8 mouse cellular contexts compared by ENCODE assay signal in genomic region chr2:181213021-181213445, GRCm38 (mm10). TPM values are rescaled to one million over a fixed set of nuclear protein-coding genes. Genes with fewer than 3 reads are reported as not detected.
DNase-seq lines count a peak whose midpoint lies in the region; ATAC-seq and TF ChIP-seq lines count a peak whose summit lies in the region.

Srms (minus strand) TSS chr2:181213185.

- peak; percentile 53 for DNase-seq in embryo, embryonic 10 days (ENCODE audit: low spot score)
- peak; percentile 58 for DNase-seq in lung, postnatal 14 days
- no peak for DNase-seq in gastrocnemius, postnatal 10 days
- no peak for DNase-seq in urinary bladder, postnatal 25 days (ENCODE audit: low spot score)

- peak; percentile 75; the same call in 1 of the 2 replicates for TF ChIP-seq EP300 in ES-Bruce4 (IDR thresholded peaks at IDR 0.05; ENCODE audit: insufficient read depth, low read depth, low read length)

- no peak within 1 kb of the TSS for H3K27ac ChIP-seq in ES-Bruce4 (ENCODE audit: insufficient read depth, low read length)
- no peak within 1 kb of the TSS for H3K27ac ChIP-seq in heart, embryonic 14.5 days (replicated peaks in 1 of 2; ENCODE audit: control insufficient read depth in 1 of 2, insufficient read depth in 1 of 2, low read depth in 2 of 2, low read length in 2 of 2)
- no peak within 1 kb of the TSS for H3K27ac ChIP-seq in kidney, embryonic 16.5 days (ENCODE audit: low read length)
- no peak within 1 kb of the TSS for H3K27ac ChIP-seq in small intestine, adult 2 months (ENCODE audit: insufficient read depth, low read depth, low read length)

- peak within 1 kb of the TSS; percentile 61 for H3K4me2 ChIP-seq in heart, embryonic 14.5 days (ENCODE audit: low read length)
- peak within 1 kb of the TSS; percentile 69 for H3K4me2 ChIP-seq in kidney, embryonic 16.5 days (replicated peaks; ENCODE audit: low read depth, low read length)

- H3K4me1 ChIP-seq in ES-Bruce4 (ENCODE audit: control insufficient read depth, insufficient read depth, low read length) = peaks cover 1% of the 10 kb centered on the region
- peaks cover 0 to 7% of the 10 kb centered on the region in 2 experiments; a peak in 2 of 4 replicates for H3K4me1 ChIP-seq in heart, embryonic 14.5 days (ENCODE audit: control insufficient read depth in 2 of 2, insufficient read depth in 2 of 2, low read length in 2 of 2)
- peaks cover 11% of the 10 kb centered on the region; the same call in 1 of the 2 replicates for H3K4me1 ChIP-seq in kidney, embryonic 16.5 days (ENCODE audit: insufficient read depth, low read length)
- H3K4me1 ChIP-seq in small intestine, adult 2 months (ENCODE audit: control insufficient read depth, insufficient read depth, insufficient read length, low read length) = peaks cover 6% of the 10 kb centered on the region

- no peak for ATAC-seq in heart, embryonic 14.5 days (ENCODE audit: insufficient number of reproducible peaks, insufficient read depth, low FRiP score, low read depth)
- peak; percentile 83; the same call in 1 of the 2 replicates for ATAC-seq in kidney, embryonic 16.5 days (ENCODE audit: low FRiP score, low TSS enrichment)

- no peaks in the 10 kb centered on the region for H3K27me3 ChIP-seq in ES-Bruce4 (ENCODE audit: control insufficient read depth, insufficient read depth, low read length, poor library complexity, severe bottlenecking)
- peaks cover 52% of the 10 kb centered on the region for H3K27me3 ChIP-seq in heart, embryonic 14.5 days (ENCODE audit: control insufficient read depth, insufficient read depth, low read length)
- H3K27me3 ChIP-seq in kidney, embryonic 16.5 days (ENCODE audit: insufficient read depth, low read length) = peaks cover 32% of the 10 kb centered on the region
- H3K27me3 ChIP-seq in small intestine, adult 2 months (ENCODE audit: control insufficient read depth, insufficient read depth, low read length) = no peaks in the 10 kb centered on the region; the same call in 1 of the 2 replicates

- H3K9me3 ChIP-seq in ES-Bruce4 (replicated peaks; ENCODE audit: control insufficient read depth, insufficient read depth, low read length, poor library complexity, severe bottlenecking) = no peaks in the 10 kb centered on the region
- no peaks in the 10 kb centered on the region for H3K9me3 ChIP-seq in heart, embryonic 14.5 days (ENCODE audit: control insufficient read depth, low read length)
- no peaks in the 10 kb centered on the region for H3K9me3 ChIP-seq in kidney, embryonic 16.5 days (ENCODE audit: low read length)

- 3% methylated on average over 17 of the region's 17 CpGs for WGBS in heart, embryonic 14.5 days
- WGBS in kidney, embryonic 16.5 days = 2% methylated on average over 17 of the region's 17 CpGs
- 2% methylated on average over 17 of the region's 17 CpGs for WGBS in small intestine, adult 2 months

- no peaks in the 10 kb centered on the region for H3K36me3 ChIP-seq in ES-Bruce4 (ENCODE audit: control insufficient read depth, insufficient read depth, low read length, poor library complexity, severe bottlenecking)
- H3K36me3 ChIP-seq in heart, embryonic 14.5 days (ENCODE audit: control insufficient read depth, insufficient read depth, low read length) = no peaks in the 10 kb centered on the region
- H3K36me3 ChIP-seq in kidney, embryonic 16.5 days (ENCODE audit: insufficient read depth, low read length) = no peaks in the 10 kb centered on the region
- H3K36me3 ChIP-seq in small intestine, adult 2 months (ENCODE audit: control insufficient read depth, insufficient read depth, low read length) = no peaks in the 10 kb centered on the region

- H3K4me3 ChIP-seq in ES-Bruce4 (ENCODE audit: low read depth, low read length) = peak within 1 kb of the TSS; percentile 67
- H3K4me3 ChIP-seq in heart, embryonic 14.5 days (ENCODE audit: control insufficient read depth in 1 of 2, insufficient read depth in 1 of 2, low read depth in 1 of 2, low read length in 2 of 2) = peak within 1 kb of the TSS; percentile 21 to 33
- H3K4me3 ChIP-seq in kidney, embryonic 16.5 days (ENCODE audit: low read length) = peak within 1 kb of the TSS; percentile 46
- H3K4me3 ChIP-seq in small intestine, adult 2 months (ENCODE audit: low read depth, low read length) = peak within 1 kb of the TSS; percentile 59

- TF ChIP-seq POLR2A in ES-Bruce4 (IDR thresholded peaks at IDR 0.05; ENCODE audit: insufficient read depth, low read length) = no peak
- 0 out of 2 replicates have a peak, but pooled peaks have one; percentile 28 for TF ChIP-seq POLR2A in small intestine, adult 2 months (IDR thresholded peaks at IDR 0.05; ENCODE audit: low read depth, low read length)

- no peak for TF ChIP-seq CTCF in ES-Bruce4 (IDR thresholded peaks at IDR 0.05; ENCODE audit: low read depth, low read length)
- no peak for TF ChIP-seq CTCF in small intestine, adult 2 months (IDR thresholded peaks at IDR 0.05; ENCODE audit: extremely low read depth, insufficient read length, insufficient replicate concordance, low read depth, low read length)

- H3K9ac ChIP-seq in ES-Bruce4 (ENCODE audit: low read depth, poor library complexity, severe bottlenecking) = peak within 1 kb of the TSS; percentile 35
- peak within 1 kb of the TSS; percentile 53; the same call in 1 of the 2 replicates for H3K9ac ChIP-seq in heart, embryonic 14.5 days (ENCODE audit: low read length)
- H3K9ac ChIP-seq in kidney, embryonic 16.5 days (replicated peaks; ENCODE audit: low read length) = peak within 1 kb of the TSS; percentile 46

RNA-seq across cellular contexts. Expression of gene Srms, which starts in this region (rescaled TPM):
- polyA plus RNA-seq in ES-Bruce4 (2011; ENCODE audit: insufficient read depth, insufficient read length, low read depth, missing spikeins) = not detected in 2 replicates
- polyA plus RNA-seq in heart, embryonic 14.5 days (2014; fragmentation: Nextera tagmentation; extraction: Ambion mirVana) = 0.08 and 0.09 TPM in 2 replicates
- 0.25 and 0.37 TPM in 2 replicates for polyA plus RNA-seq in kidney, embryonic 16.5 days (2015; fragmentation: Nextera tagmentation; extraction: Ambion mirVana)
- polyA plus RNA-seq in small intestine, adult 2 months (2012; rRNA removed) = 0.56 and 0.93 TPM in 2 replicates
- under 1 TPM; 0.12 to 0.14 TPM for total RNA-seq in gastrocnemius, postnatal 10 days (2021)

Comparison
In these comparisons a context has a peak if more than half of its experiments do, and no peak if none do; other contexts are left out.
1. Peak in ATAC-seq, H3K4me3 ChIP-seq, H3K9ac ChIP-seq and H3K4me2 ChIP-seq in kidney, embryonic 16.5 days; RNA of the gene not detected or under 1 TPM.
2. DNase-seq: peak in embryo, embryonic 10 days (single experiment) and lung, postnatal 14 days (single experiment); none in gastrocnemius, postnatal 10 days (single experiment) and urinary bladder, postnatal 25 days (single experiment).
3. Peak in every context shown above with its lines, with median percentiles within 50 percentile points of each other: H3K4me3 ChIP-seq and H3K9ac ChIP-seq.